Mouse (Mus musculus) left cerebral cortex, adult 2 months (tissue): ENCODE data around the gene Crlf1. TPM values are rescaled to one million over a fixed set of nuclear protein-coding genes. Genes with fewer than 3 reads are reported as not detected.
A peak's percentile ranks its signal among the peaks of the same experiment; 100 is the strongest.

Experiments used
- DNase-seq, 2 experiments: peaks; one replicate each; pipeline ENCODE4 v3.0.0; 2021 to 2022; ENCODE audit warnings: low spot score in 2 of 2, mixed read lengths in 1 of 2; ENCODE audit errors: extremely low spot score in 1 of 2
- H3K27ac ChIP-seq: fragments of 200-600 bp; 2 replicates; pipeline ENCODE4 v1.8.1; 2022
- H3K4me3 ChIP-seq: fragments of 200-600 bp; 2 replicates; pipeline ENCODE4 v1.8.1; 2022
- CTCF ChIP-seq: fragments of 200-600 bp; IDR thresholded peaks from 2 replicates; pipeline ENCODE4 v1.8.1; 2022; ENCODE audit warnings: antibody characterized with exemption, mild to moderate bottlenecking, moderate library complexity
- intact Hi-C: fragments of 180-260 bp; cut with DNase I; formaldehyde crosslinking; loops from one replicate; pipeline ENCODE4 v1.15.1; 2025
- total RNA-seq, 2 experiments: library from RNA; stranded (reverse); gene quantifications; 2 replicates each; pipeline ENCODE4 v1.2.3; 2021

The Crlf1 gene
- total RNA-seq, 2 experiments from 2014 or later = 2.6 to 3.0 TPM

DNA sequence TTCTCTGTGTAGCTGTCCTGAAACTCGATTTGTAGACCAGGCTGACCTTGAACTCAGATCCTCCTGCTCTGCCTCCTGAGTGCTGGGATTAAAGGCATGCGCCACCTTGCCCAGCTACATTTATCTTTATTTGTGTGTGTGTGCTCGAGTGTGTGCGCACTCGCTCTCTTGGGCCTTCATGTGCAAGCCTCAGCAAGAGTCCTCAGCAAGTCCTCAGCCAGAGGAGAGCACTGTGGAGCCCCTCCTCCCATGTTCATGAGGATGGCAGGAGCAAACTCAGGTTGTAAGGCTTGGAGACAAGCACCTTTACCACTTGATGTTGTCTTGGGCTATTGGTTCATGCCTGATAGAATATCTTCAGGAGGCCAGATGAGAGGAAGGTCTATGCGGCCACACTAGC is 54.8 kb downstream of the Crlf1 start:
- no peak overlapping the region for H3K27ac ChIP-seq
- intact Hi-C loops = no loop called here
- no peak for DNase-seq
- H3K4me3 ChIP-seq = no peak overlapping the region
- TF ChIP-seq CTCF = no peak

- intact Hi-C loops = no loop called here
- no peak overlapping the region for H3K4me3 ChIP-seq
- no peak for DNase-seq
- no peak overlapping the region for H3K27ac ChIP-seq
- TF ChIP-seq CTCF = no peak; the same call in 1 of the 2 replicates
Measured at GRCm38 (mm10) chr8:70549412-70550184, 56.6 kb downstream of the Crlf1 start.

GRCm38 (mm10) chr8:70551558-70552161 is 58.7 kb downstream of the Crlf1 start:
- intact Hi-C loops = no loop called here
- H3K27ac ChIP-seq = peak overlapping the region; percentile 65
- no peak for TF ChIP-seq CTCF
- H3K4me3 ChIP-seq = no peak overlapping the region
- no peak for DNase-seq

DNA sequence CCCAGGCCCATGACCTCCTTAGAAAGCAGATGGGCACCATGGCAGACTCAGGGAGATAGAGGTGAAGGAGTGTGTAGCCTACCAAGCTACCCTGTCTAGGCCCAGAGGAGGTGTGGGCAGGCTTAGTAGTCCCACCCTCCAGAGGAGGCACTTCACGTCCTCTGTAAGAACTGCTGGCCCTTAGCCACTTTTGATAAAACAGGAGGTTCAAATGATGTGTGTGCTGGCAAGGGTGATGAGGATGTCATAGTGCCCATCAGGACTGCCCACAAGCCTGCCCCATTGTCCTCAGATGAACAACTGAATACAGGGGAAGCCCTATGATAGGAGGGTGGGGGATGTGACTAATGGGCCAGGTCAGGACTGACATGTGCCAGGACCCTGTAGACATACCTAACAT is 59.9 kb downstream of the Crlf1 start:
- no peak for DNase-seq
- intact Hi-C loops = no loop called here
- peak overlapping the region; percentile 65 for H3K27ac ChIP-seq
- H3K4me3 ChIP-seq = no peak overlapping the region
- no peak for TF ChIP-seq CTCF

Other genes with a start within 250 kb of the Crlf1 start
- 1 to 10 TPM; 6.9 to 7.3 TPM for gene Homer3, start 210.3 kb upstream of the Crlf1 start, total RNA-seq
- 10 to 100 TPM; 43.9 to 47.5 TPM for gene Ddx49, start 190.7 kb upstream of the Crlf1 start, total RNA-seq
- gene Cope, start 190.6 kb upstream of the Crlf1 start, total RNA-seq = 100 to 1,000 TPM; 137 to 145 TPM
- 100 to 1,000 TPM in 1 of 2 experiments, 10 to 100 TPM in 1; 94.8 to 104 TPM for gene Cers1, start 177.4 kb upstream of the Crlf1 start, total RNA-seq
- 10 to 100 TPM in 1 of 2 experiments, 1 to 10 TPM in 1; 8.2 to 17.1 TPM for gene Gdf1, start 163.3 kb upstream of the Crlf1 start, total RNA-seq
- 10 to 100 TPM; 66.0 to 70.0 TPM for gene Upf1, start 139.9 kb upstream of the Crlf1 start, total RNA-seq
- under 1 TPM; 0.32 to 0.33 TPM for gene Comp, start 119.6 kb upstream of the Crlf1 start, total RNA-seq
- 100 to 1,000 TPM; 134 to 153 TPM for gene Crtc1, start 53.6 kb upstream of the Crlf1 start, total RNA-seq
- 10 to 100 TPM; 43.7 to 44.4 TPM for gene Klhl26, start 16.2 kb upstream of the Crlf1 start, total RNA-seq
- 100 to 1,000 TPM; 295 to 302 TPM for gene Tmem59l, start 5.8 kb upstream of the Crlf1 start, total RNA-seq
- 100 to 1,000 TPM; 108 to 110 TPM for gene Rex1bd, start 13.6 kb downstream of the Crlf1 start, total RNA-seq
- gene Uba52, start 17.6 kb downstream of the Crlf1 start, total RNA-seq = 100 to 1,000 TPM; 788 to 861 TPM
- gene Fkbp8, start 34.6 kb downstream of the Crlf1 start, total RNA-seq = 100 to 1,000 TPM; 392 to 410 TPM
- gene Kxd1, start 34.8 kb downstream of the Crlf1 start, total RNA-seq = 10 to 100 TPM; 39.8 to 44.4 TPM
- 10 to 100 TPM; 18.6 to 20.8 TPM for gene Ell, start 46.3 kb downstream of the Crlf1 start, total RNA-seq
- gene Isyna1, start 101.2 kb downstream of the Crlf1 start, total RNA-seq = 10 to 100 TPM; 52.9 to 55.3 TPM
- gene Ssbp4, start 115.7 kb downstream of the Crlf1 start, total RNA-seq = 100 to 1,000 TPM; 221 to 261 TPM
- gene Lrrc25, start 123.0 kb downstream of the Crlf1 start, total RNA-seq = under 1 TPM; 0.70 to 0.96 TPM
- not detected for gene Gdf15, start 139.3 kb downstream of the Crlf1 start, total RNA-seq
- 10 to 100 TPM; 15.5 to 17.5 TPM for gene Pgpep1, start 167.2 kb downstream of the Crlf1 start, total RNA-seq
- 10 to 100 TPM; 62.1 to 62.9 TPM for gene Lsm4, start 180.1 kb downstream of the Crlf1 start, total RNA-seq
- 100 to 1,000 TPM; 247 to 264 TPM for gene Jund, start 205.8 kb downstream of the Crlf1 start, total RNA-seq
- gene Iqcn, start 210.3 kb downstream of the Crlf1 start, total RNA-seq = under 1 TPM; 0.16 to 0.21 TPM
- gene Gm3336, start 225.4 kb downstream of the Crlf1 start, total RNA-seq = not detected
- gene Pde4c, start 230.6 kb downstream of the Crlf1 start, total RNA-seq = 1 to 10 TPM; 1.9 to 3.0 TPM